Mouse (Mus musculus) megakaryocyte, embryonic 14.5 days (primary cell): ENCODE measurements at regions not wholly inside any gene's neighbourhood (a gene's known extent, or its start where the extent isn't known, plus 50 kb on each side); places are given as distances from the start of the nearest gene placed in this dataset.

Experiments used
- FLI1 ChIP-seq: IDR thresholded peaks from 2 replicates; pipeline ENCODE4 v1.6.1; 2012; ENCODE audit warnings: low read length, inconsistent platforms, mixed read lengths
- GATA1 ChIP-seq: IDR thresholded peaks from 3 replicates; pipeline ENCODE4 v1.6.1; 2012; ENCODE audit warnings: mixed read lengths, low read length, inconsistent platforms, borderline replicate concordance

DNA sequence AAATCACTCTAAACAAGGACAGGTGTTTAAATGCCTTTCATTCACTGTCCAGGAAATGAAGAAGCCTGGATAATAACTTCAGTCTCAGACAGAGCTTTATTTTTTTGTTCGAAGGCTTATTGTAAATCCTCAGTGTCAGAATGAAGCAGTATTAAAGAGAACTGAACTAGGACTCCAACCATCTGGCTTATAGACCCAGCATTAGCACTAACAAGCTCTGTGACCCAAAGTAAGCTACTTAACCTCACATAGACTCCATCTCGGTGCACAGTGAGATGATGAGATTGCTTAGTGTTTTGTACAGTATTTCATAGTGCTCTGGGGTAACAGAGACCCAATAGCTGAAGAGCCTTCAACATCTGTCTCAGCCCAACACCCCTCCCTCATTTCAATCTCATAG lies 738.2 kb upstream of the Map3k7 start:
- TF ChIP-seq GATA1: no peak
- no peak for TF ChIP-seq FLI1
